Mouse (Mus musculus): Measurements from ENCODE around the gene Bhlhb9. TPM values are rescaled to one million over a fixed set of nuclear protein-coding genes. Genes with fewer than 3 reads are reported as not detected.
"Not testable (repeated sequence)": the region's sequence is repeated elsewhere in the genome, so short reads cannot be mapped to it uniquely, and the experiment has no call there.

The Bhlhb9 gene
- polyA plus RNA-seq, 1 experiment from 2014 or later, result 21.2 TPM

GRCm38 (mm10) chrX:135837896-135838295, 40.5 kb downstream of the Bhlhb9 start:
- no peak for ATAC-seq
- Histone ChIP-seq H3K27ac (no peak overlapping the region), H3K4me2 (no peak overlapping the region), H3K27me3 (replicated peaks) (no peaks in the 10 kb centered on the region), H3K9ac (no peak overlapping the region), H3K9me3 (replicated peaks) (no peaks in the 10 kb centered on the region), H3K36me3 (no peaks in the 10 kb centered on the region), H3K4me3 (no peak overlapping the region), H3K4me1 (peaks cover 6% of the 10 kb centered on the region; the same call in 1 of the 2 replicates)
- WGBS (ENCODE audit: insufficient replicate concordance), result 52% methylated on average over 2 of the region's 2 CpGs

- 12% methylated on average over 31 of the region's 32 CpGs for WGBS (ENCODE audit: insufficient replicate concordance)
- ATAC-seq, result peak; percentile 49
- H3K9ac ChIP-seq; H3K4me1 ChIP-seq; H3K9me3 ChIP-seq (replicated peaks); H3K27ac ChIP-seq; H3K27me3 ChIP-seq (replicated peaks); H3K36me3 ChIP-seq: not testable (repeated sequence)
- Histone ChIP-seq H3K4me3 (peak within 1 kb of the TSS; percentile 42), H3K4me2 (peak within 1 kb of the TSS; percentile 66)
These were observed 41.3 kb downstream of the Bhlhb9 start, which contains the start of gene Gprasp2 for GRCm38 (mm10) chrX:135838521-135839360. Gprasp2 (plus strand) TSS chrX:135839034.

- not testable (repeated sequence) for H3K4me1 ChIP-seq; H3K27me3 ChIP-seq (replicated peaks); H3K9me3 ChIP-seq (replicated peaks); H3K36me3 ChIP-seq; H3K9ac ChIP-seq; H3K27ac ChIP-seq
- Histone ChIP-seq H3K4me2 (peak overlapping the region; percentile 66), H3K4me3 (peak overlapping the region; percentile 42)
- ATAC-seq, result peak; percentile 24; the same call in 1 of the 2 replicates
- 11% methylated on average over 17 of the region's 17 CpGs for WGBS (ENCODE audit: insufficient replicate concordance)
These were observed 42.3 kb downstream of the Bhlhb9 start for GRCm38 (mm10) chrX:135839397-135840391.

- H3K4me2 ChIP-seq; H3K9me3 ChIP-seq (replicated peaks); ATAC-seq; H3K27me3 ChIP-seq (replicated peaks); H3K4me1 ChIP-seq; H3K36me3 ChIP-seq; H3K27ac ChIP-seq; H3K9ac ChIP-seq; H3K4me3 ChIP-seq: not testable (repeated sequence)
- WGBS (ENCODE audit: insufficient replicate concordance), result 61% methylated on average over 9 of the region's 9 CpGs
These were observed 69.4 kb downstream of the Bhlhb9 start for GRCm38 (mm10) chrX:135866806-135867205.

- 51% methylated on average over 1 of the region's 1 CpGs for WGBS (ENCODE audit: insufficient replicate concordance)
- H3K9ac ChIP-seq, result no peak overlapping the region
- ATAC-seq, result no peak
These were observed 79.3 kb downstream of the Bhlhb9 start for GRCm38 (mm10) chrX:135876679-135877078.

GRCm38 (mm10) chrX:135879626-135880025, 82.2 kb downstream of the Bhlhb9 start:
- no peaks in the 10 kb centered on the region for H3K36me3 ChIP-seq
- no peak for ATAC-seq
- 82% methylated on average over 1 of the region's 1 CpGs for WGBS (ENCODE audit: insufficient replicate concordance)

More at GRCm38 (mm10) chrX:135876679-135877078, 79.3 kb downstream of the Bhlhb9 start:
- Histone ChIP-seq H3K4me3 (no peak overlapping the region), H3K4me1 (no peaks in the 10 kb centered on the region), H3K27me3 (replicated peaks) (no peaks in the 10 kb centered on the region), H3K9me3 (replicated peaks) (no peaks in the 10 kb centered on the region), H3K4me2 (no peak overlapping the region), H3K27ac (no peak overlapping the region), H3K36me3 (no peaks in the 10 kb centered on the region)

GRCm38 (mm10) chrX:135885411-135886233, 88.2 kb downstream of the Bhlhb9 start:
- H3K9me3 ChIP-seq (replicated peaks), result no peaks in the 10 kb centered on the region
- H3K4me3 ChIP-seq, result peak overlapping the region; percentile 66
- H3K4me2 ChIP-seq, result peak overlapping the region; percentile 72
- H3K27me3 ChIP-seq (replicated peaks), result no peaks in the 10 kb centered on the region
- H3K9ac ChIP-seq, result peak overlapping the region; percentile 72
- ATAC-seq, result peak; percentile 93
- H3K4me1 ChIP-seq, result no peaks in the 10 kb centered on the region
- H3K27ac ChIP-seq, result peak overlapping the region; percentile 30; the same call in 1 of the 2 replicates
- 12% methylated on average over 34 of the region's 41 CpGs for WGBS (ENCODE audit: insufficient replicate concordance)
- peaks cover 6% of the 10 kb centered on the region; the same call in 1 of the 2 replicates for H3K36me3 ChIP-seq

More at GRCm38 (mm10) chrX:135879626-135880025, 82.2 kb downstream of the Bhlhb9 start:
- H3K4me3 ChIP-seq, result no peak overlapping the region
- H3K4me2 ChIP-seq, result no peak overlapping the region
- no peaks in the 10 kb centered on the region for H3K4me1 ChIP-seq
- H3K9ac ChIP-seq, result no peak overlapping the region
- no peak overlapping the region for H3K27ac ChIP-seq
- no peaks in the 10 kb centered on the region for H3K9me3 ChIP-seq (replicated peaks)
- no peaks in the 10 kb centered on the region for H3K27me3 ChIP-seq (replicated peaks)

- no peaks in the 10 kb centered on the region for H3K4me1 ChIP-seq
- H3K9me3 ChIP-seq (replicated peaks), result no peaks in the 10 kb centered on the region
- peak overlapping the region; percentile 66 for H3K4me3 ChIP-seq
- peak overlapping the region; percentile 72 for H3K4me2 ChIP-seq
- peak overlapping the region; percentile 72 for H3K9ac ChIP-seq
- peak; percentile 50 for ATAC-seq
- H3K27ac ChIP-seq, result peak overlapping the region; percentile 30; the same call in 1 of the 2 replicates
- H3K36me3 ChIP-seq, result peaks cover 6% of the 10 kb centered on the region; the same call in 1 of the 2 replicates
- no peaks in the 10 kb centered on the region for H3K27me3 ChIP-seq (replicated peaks)
- 15% methylated on average over 10 of the region's 11 CpGs for WGBS (ENCODE audit: insufficient replicate concordance)
These were observed 88.8 kb downstream of the Bhlhb9 start for GRCm38 (mm10) chrX:135886234-135886585.

- ATAC-seq, result no peak
- no peak overlapping the region for H3K4me3 ChIP-seq
- 83% methylated on average over 4 of the region's 4 CpGs for WGBS (ENCODE audit: insufficient replicate concordance)
- no peak overlapping the region for H3K4me2 ChIP-seq
- no peak overlapping the region for H3K9ac ChIP-seq
- no peaks in the 10 kb centered on the region for H3K27me3 ChIP-seq (replicated peaks)
- H3K9me3 ChIP-seq (replicated peaks), result no peaks in the 10 kb centered on the region
- no peaks in the 10 kb centered on the region for H3K4me1 ChIP-seq
- H3K36me3 ChIP-seq, result no peaks in the 10 kb centered on the region
- H3K27ac ChIP-seq, result no peak overlapping the region
These were observed 119.2 kb downstream of the Bhlhb9 start for GRCm38 (mm10) chrX:135916580-135916979.

- H3K9me3 ChIP-seq (replicated peaks), result no peaks in the 10 kb centered on the region
- H3K9ac ChIP-seq, result no peak overlapping the region
- no peak overlapping the region for H3K4me3 ChIP-seq
- WGBS (ENCODE audit: insufficient replicate concordance), result 64% methylated on average over 1 of the region's 1 CpGs
- H3K36me3 ChIP-seq, result no peaks in the 10 kb centered on the region
- no peak overlapping the region for H3K27ac ChIP-seq
- ATAC-seq, result no peak
- H3K27me3 ChIP-seq (replicated peaks), result no peaks in the 10 kb centered on the region
- H3K4me2 ChIP-seq, result no peak overlapping the region
- no peaks in the 10 kb centered on the region for H3K4me1 ChIP-seq
These were observed 119.7 kb downstream of the Bhlhb9 start for GRCm38 (mm10) chrX:135917116-135917515.

GRCm38 (mm10) chrX:135922162-135922561, 124.8 kb downstream of the Bhlhb9 start:
- Histone ChIP-seq H3K36me3 (no peaks in the 10 kb centered on the region), H3K9me3 (replicated peaks) (no peaks in the 10 kb centered on the region), H3K4me3 (no peak overlapping the region), H3K4me2 (no peak overlapping the region), H3K27me3 (replicated peaks) (no peaks in the 10 kb centered on the region), H3K9ac (no peak overlapping the region), H3K27ac (no peak overlapping the region), H3K4me1 (no peaks in the 10 kb centered on the region)
- ATAC-seq, result no peak
- 68% methylated on average over 7 of the region's 7 CpGs for WGBS (ENCODE audit: insufficient replicate concordance)
